In the genomic region with DNA sequence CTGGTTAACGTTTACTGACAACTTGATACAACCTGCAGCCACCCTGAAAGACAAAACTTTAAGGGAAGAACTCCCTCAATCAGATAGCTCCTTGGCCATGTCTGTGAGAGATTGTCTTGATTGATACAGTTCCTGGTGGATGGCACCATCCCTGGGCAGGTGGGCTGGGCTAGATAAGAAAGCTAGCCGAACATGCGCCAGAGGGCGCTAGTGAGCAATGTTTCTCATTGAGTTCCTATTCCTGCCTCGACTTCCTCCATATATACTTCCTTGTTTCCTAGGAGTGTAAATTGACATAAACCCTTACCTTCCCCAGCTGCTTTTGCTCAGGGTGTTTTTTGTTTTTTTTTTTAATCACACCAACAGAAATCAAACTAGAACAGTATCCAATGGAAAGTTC, we compare ENCODE assay signal across 10 mouse cellular contexts. TPM values are rescaled to one million over a fixed set of nuclear protein-coding genes. Genes with fewer than 3 reads are reported as not detected.
DNase-seq lines count a peak whose midpoint lies in the region; ATAC-seq lines count a peak whose summit lies in the region.
"Had no signal": no experiment of that assay in that cellular context is flagged by ENCODE, and none has a peak within 500 bp of the region (broad histone marks: within the 10 kb centered on the region; RNA-seq: fewer than 3 reads in every experiment).

No protein-coding gene starts in this region.

- H3K4me1 ChIP-seq in midbrain, embryonic 10.5 days: peaks cover 12% of the 10 kb centered on the region
- no peaks in the 10 kb centered on the region; the same call in 1 of the 2 replicates for H3K4me1 ChIP-seq in midbrain, embryonic 16.5 days (ENCODE audit: control insufficient read depth, insufficient read depth, low read length)
- H3K4me1 ChIP-seq: heart, embryonic 15.5 days; midbrain, embryonic 12.5 days had no signal

- no peak overlapping the region for H3K4me3 ChIP-seq in midbrain, embryonic 10.5 days
- no peak overlapping the region for H3K4me3 ChIP-seq in midbrain, embryonic 16.5 days (ENCODE audit: low read depth, low read length)
- H3K4me3 ChIP-seq: heart, embryonic 15.5 days; midbrain, embryonic 12.5 days had no signal

- H3K27me3 ChIP-seq in midbrain, embryonic 10.5 days (ENCODE audit: low read depth, poor library complexity, severe bottlenecking): peaks cover 32% of the 10 kb centered on the region
- peaks cover 3% of the 10 kb centered on the region for H3K27me3 ChIP-seq in midbrain, embryonic 16.5 days (ENCODE audit: control insufficient read depth, insufficient read depth, low read depth, low read length)
- H3K27me3 ChIP-seq: heart, embryonic 15.5 days had no signal

- no peak overlapping the region for H3K27ac ChIP-seq in midbrain, embryonic 10.5 days (replicated peaks)
- H3K27ac ChIP-seq in midbrain, embryonic 16.5 days (ENCODE audit: low read length): no peak overlapping the region
- H3K27ac ChIP-seq: heart, embryonic 15.5 days; midbrain, embryonic 12.5 days had no signal

- H3K36me3 ChIP-seq in midbrain, embryonic 10.5 days: no peaks in the 10 kb centered on the region
- H3K36me3 ChIP-seq in midbrain, embryonic 16.5 days (ENCODE audit: control insufficient read depth, insufficient read depth, low read length): no peaks in the 10 kb centered on the region
- H3K36me3 ChIP-seq: heart, embryonic 15.5 days; midbrain, embryonic 12.5 days had no signal

- H3K4me2 ChIP-seq in midbrain, embryonic 16.5 days (ENCODE audit: low read length): no peak overlapping the region
- H3K4me2 ChIP-seq: heart, embryonic 15.5 days; midbrain, embryonic 12.5 days had no signal

- H3K9me3 ChIP-seq in midbrain, embryonic 10.5 days (replicated peaks): no peaks in the 10 kb centered on the region; the same call in 1 of the 2 replicates
- no peaks in the 10 kb centered on the region for H3K9me3 ChIP-seq in midbrain, embryonic 16.5 days (replicated peaks; ENCODE audit: control insufficient read depth, low read length, poor library complexity, severe bottlenecking)
- H3K9me3 ChIP-seq: heart, embryonic 15.5 days; midbrain, embryonic 12.5 days had no signal

- DNase-seq in cerebellum, adult 8-10 months: peak; percentile 12
- DNase-seq in cerebellum, adult 9-10 months: no peak
- DNase-seq in midbrain, embryonic 10.5 days (ENCODE audit: low spot score): peak; percentile 34
- DNase-seq in c-Kit-positive CD71-positive TER-119-negative erythroid progenitor cells, embryonic 14.5 days (ENCODE audit: low read depth): peak; percentile 62
- peak; percentile 46 to 81 for DNase-seq in kidney, postnatal 25 days
- DNase-seq in naive thymus-derived CD4-positive, alpha-beta T cell, adult 2 months (ENCODE audit: low read depth): peak; percentile 88
- peak; percentile 74 for DNase-seq in thymus, postnatal 25 days

- no peak overlapping the region for H3K9ac ChIP-seq in midbrain, embryonic 16.5 days (ENCODE audit: low read depth, low read length)
- H3K9ac ChIP-seq: heart, embryonic 15.5 days; midbrain, embryonic 12.5 days had no signal

- WGBS in midbrain, embryonic 10.5 days: 41% methylated on average over 5 of the region's 5 CpGs
- WGBS in midbrain, embryonic 16.5 days: 39% methylated on average over 5 of the region's 5 CpGs

- no peak for ATAC-seq in midbrain, embryonic 16.5 days

RNA-seq across cellular contexts. Expression of gene Lclat1, which starts 11.3 kb away (rescaled TPM):
- polyA plus RNA-seq in midbrain, embryonic 10.5 days (2016; fragmentation: Nextera tagmentation; extraction: Ambion mirVana): 9.0 and 9.2 TPM in 2 replicates
- 12.3 and 14.5 TPM in 2 replicates for polyA plus RNA-seq in midbrain, embryonic 16.5 days (2015; fragmentation: Nextera tagmentation; extraction: Ambion mirVana)
